Mouse (Mus musculus) stomach, embryonic 16.5 days (tissue): Measurements from ENCODE around the gene Dbndd1. TPM values are rescaled to one million over a fixed set of nuclear protein-coding genes. Genes with fewer than 3 reads are reported as not detected.
"Not testable (repeated sequence)": the region's sequence is repeated elsewhere in the genome, so short reads cannot be mapped to it uniquely, and the experiment has no call there.

Source experiments
- ATAC-seq: fragments of 200-750 bp; cut with Nextera tagmentation; 2 replicates; pipeline ENCODE4 v1.8.0; 2017; ENCODE audit warnings: moderate number of reproducible peaks, moderate TSS enrichment; ENCODE audit not compliant: insufficient read depth, low FRiP score
- H3K27ac ChIP-seq: fragments of 300-500 bp; sonication (generic); 2 replicates; pipeline ENCODE4 v1.5.1; 2014; ENCODE audit warnings: low read length
- H3K27me3 ChIP-seq: fragments of 300-500 bp; sonication (generic); 2 replicates; pipeline ENCODE4 v1.6.1; 2014; ENCODE audit warnings: low read length, control low read depth, mixed read lengths; ENCODE audit not compliant: control insufficient read depth, insufficient read depth
- H3K36me3 ChIP-seq: fragments of 300-500 bp; sonication (generic); 2 replicates; pipeline ENCODE4 v1.6.1; 2014; ENCODE audit warnings: low read length; ENCODE audit not compliant: control insufficient read depth, insufficient read depth
- H3K4me1 ChIP-seq: fragments of 300-500 bp; sonication (generic); 2 replicates; pipeline ENCODE4 v1.6.1; 2014; ENCODE audit warnings: low read length, control low read depth, mixed read lengths; ENCODE audit not compliant: control insufficient read depth, insufficient read depth
- H3K4me2 ChIP-seq: fragments of 300-500 bp; sonication (generic); 2 replicates; pipeline ENCODE4 v1.6.1; 2014; ENCODE audit warnings: low read depth, low read length, mixed read lengths
- H3K4me3 ChIP-seq: fragments of 300-500 bp; sonication (generic); replicated peaks from 2 replicates; pipeline ENCODE4 v1.5.1; 2014; ENCODE audit warnings: mild to moderate bottlenecking, low read length
- H3K9ac ChIP-seq: fragments of 300-500 bp; sonication (generic); 2 replicates; pipeline ENCODE4 v1.6.1; 2014; ENCODE audit warnings: low read length
- H3K9me3 ChIP-seq: fragments of 300-500 bp; sonication (generic); replicated peaks from 2 replicates; pipeline ENCODE4 v1.6.1; 2016; ENCODE audit warnings: low read length, control low read depth; ENCODE audit not compliant: control insufficient read depth
- WGBS: fragments of 180-500 bp; shearing (Covaris S2); extraction: QIAGEN DNeasy Blood & Tissue Kit; methylation state at CpG from one replicate; pipeline ENCODE4 v1.1.7; 2014; 5-methylcytosine and 5-hydroxymethylcytosine counted together
- polyA plus RNA-seq: library from polyadenylated mRNA; unstranded; fragments of >200 nt; fragmentation: Nextera tagmentation; extraction: Ambion mirVana; gene quantifications from 2 replicates; pipeline ENCODE4 v1.2.1, GENCODE M21; 2015

The Dbndd1 gene
- 3.2 TPM in 2 replicates for polyA plus RNA-seq

GRCm38 (mm10) chr8:123514781-123515539 is at the start of gene Dbndd1:
Gene Dbndd1 (minus strand): TSS chr8:123515463.
- H3K4me3 ChIP-seq: peak within 1 kb of the TSS; percentile 67
- peak within 1 kb of the TSS; percentile 100 for H3K4me2 ChIP-seq
- no peaks in the 10 kb centered on the region for H3K9me3 ChIP-seq
- peaks cover 16% of the 10 kb centered on the region for H3K4me1 ChIP-seq
- peak within 1 kb of the TSS; percentile 75 for H3K9ac ChIP-seq
- H3K27ac ChIP-seq: no peak within 1 kb of the TSS
- peak; percentile 28; the same call in 1 of the 2 replicates for ATAC-seq
- 2% methylated on average over 55 of the region's 63 CpGs for WGBS
- no peaks in the 10 kb centered on the region for H3K36me3 ChIP-seq
- peaks cover 39% of the 10 kb centered on the region for H3K27me3 ChIP-seq

- 0% methylated on average over 9 of the region's 45 CpGs for WGBS
- not testable (repeated sequence) for H3K4me1 ChIP-seq, ATAC-seq, H3K27ac ChIP-seq, H3K9ac ChIP-seq, H3K4me2 ChIP-seq, H3K9me3 ChIP-seq, H3K4me3 ChIP-seq, H3K27me3 ChIP-seq, H3K36me3 ChIP-seq
Observed at GRCm38 (mm10) chr8:123564221-123564620, 49.0 kb upstream of the Dbndd1 start.

- H3K9ac ChIP-seq, H3K4me2 ChIP-seq, H3K4me1 ChIP-seq, H3K4me3 ChIP-seq, H3K27me3 ChIP-seq, ATAC-seq, H3K36me3 ChIP-seq, H3K27ac ChIP-seq, H3K9me3 ChIP-seq: not testable (repeated sequence)
- WGBS: 76% methylated on average over 3 of the region's 14 CpGs
Observed at GRCm38 (mm10) chr8:123537641-123538040, 22.4 kb upstream of the Dbndd1 start.

GRCm38 (mm10) chr8:123536990-123537380 is 21.7 kb upstream of the Dbndd1 start:
- Histone ChIP-seq H3K9ac (no peak overlapping the region), H3K27me3 (no peaks in the 10 kb centered on the region), H3K9me3 (no peaks in the 10 kb centered on the region), H3K27ac (no peak overlapping the region), H3K36me3 (0 out of 2 replicates have a peak, but pooled peaks cover 11% of the 10 kb centered on the region), H3K4me1 (no peaks in the 10 kb centered on the region), H3K4me3 (no peak overlapping the region), H3K4me2 (no peak overlapping the region)
- 34% methylated on average over 10 of the region's 10 CpGs for WGBS
- ATAC-seq: no peak

GRCm38 (mm10) chr8:123536242-123536989 is 21.2 kb upstream of the Dbndd1 start:
- 91% methylated on average over 9 of the region's 9 CpGs for WGBS
- peak; percentile 25; the same call in 1 of the 2 replicates for ATAC-seq

GRCm38 (mm10) chr8:123527720-123528489 is 12.6 kb upstream of the Dbndd1 start:
- Histone ChIP-seq H3K9me3 (no peaks in the 10 kb centered on the region), H3K27me3 (no peaks in the 10 kb centered on the region), H3K4me2 (no peak overlapping the region), H3K27ac (no peak overlapping the region), H3K9ac (no peak overlapping the region), H3K36me3 (peaks cover 44% of the 10 kb centered on the region; the same call in 1 of the 2 replicates), H3K4me1 (no peaks in the 10 kb centered on the region), H3K4me3 (no peak overlapping the region)
- 87% methylated on average over 25 of the region's 25 CpGs for WGBS
- ATAC-seq: no peak

More at GRCm38 (mm10) chr8:123536242-123536989, 21.2 kb upstream of the Dbndd1 start:
- no peaks in the 10 kb centered on the region for H3K4me1 ChIP-seq
- H3K36me3 ChIP-seq: 0 out of 2 replicates have a peak, but pooled peaks cover 16% of the 10 kb centered on the region
- no peak overlapping the region for H3K4me3 ChIP-seq
- no peak overlapping the region for H3K4me2 ChIP-seq
- no peak overlapping the region for H3K27ac ChIP-seq
- H3K27me3 ChIP-seq: no peaks in the 10 kb centered on the region
- no peak overlapping the region for H3K9ac ChIP-seq
- no peaks in the 10 kb centered on the region for H3K9me3 ChIP-seq

GRCm38 (mm10) chr8:123520048-123520447 is 4.8 kb upstream of the Dbndd1 start:
- 92% methylated on average over 1 of the region's 1 CpGs for WGBS
- H3K27me3 ChIP-seq: peaks cover 15% of the 10 kb centered on the region
- ATAC-seq, H3K36me3 ChIP-seq, H3K9ac ChIP-seq, H3K27ac ChIP-seq, H3K4me3 ChIP-seq, H3K4me2 ChIP-seq, H3K9me3 ChIP-seq: not testable (repeated sequence)
- peaks cover 11% of the 10 kb centered on the region for H3K4me1 ChIP-seq

- H3K9ac ChIP-seq: peak within 1 kb of the TSS; percentile 85
- ATAC-seq: peak; percentile 97
- under 1% methylated on average over 20 of the region's 20 CpGs for WGBS
- no peaks in the 10 kb centered on the region for H3K9me3 ChIP-seq
- H3K36me3 ChIP-seq: no peaks in the 10 kb centered on the region
- peak within 1 kb of the TSS; percentile 82 for H3K4me3 ChIP-seq
- H3K27ac ChIP-seq: no peak within 1 kb of the TSS; the same call in 1 of the 2 replicates
- peak within 1 kb of the TSS; percentile 93 for H3K4me2 ChIP-seq
- peaks cover 16% of the 10 kb centered on the region for H3K4me1 ChIP-seq
- H3K27me3 ChIP-seq: peaks cover 28% of the 10 kb centered on the region
Observed at GRCm38 (mm10) chr8:123518667-123519066, 3.4 kb upstream of the Dbndd1 start, which contains the start of gene Gas8. Gene Gas8 (plus strand): TSS chr8:123518834.
